Mouse (Mus musculus) ES-E14 (cell line): ENCODE data around the gene Pard3. TPM values are rescaled to one million over a fixed set of nuclear protein-coding genes. Genes with fewer than 3 reads are reported as not detected.
A peak's percentile ranks its signal among the peaks of the same experiment; 100 is the strongest.

ENCODE experiments used
- DNase-seq: peaks from one replicate; pipeline ENCODE4 v3.0.0-alpha.2; 2013; ENCODE audit warnings: low read depth, low spot score
- H3K27ac ChIP-seq: 2 replicates; pipeline ENCODE4 v1.5.1; 2012; ENCODE audit warnings: low read depth, mild to moderate bottlenecking, low read length, moderate library complexity, mixed read lengths; ENCODE audit not compliant: poor library complexity, insufficient read depth, severe bottlenecking
- H3K36me3 ChIP-seq: 2 replicates; pipeline ENCODE4 v1.6.1; 2012; ENCODE audit warnings: mild to moderate bottlenecking, low read length, moderate library complexity, mixed read lengths; ENCODE audit not compliant: control insufficient read depth, poor library complexity, insufficient read depth, severe bottlenecking
- H3K4me1 ChIP-seq, 2 experiments: fragments of 150-350 bp in 1 of 2; sonication (generic) in 1 of 2; 2 replicates each; pipeline ENCODE4 v1.6.1; 2012; ENCODE audit warnings: low read length in 2 of 2, mild to moderate bottlenecking in 1 of 2, mixed read lengths in 1 of 2; ENCODE audit not compliant: control insufficient read depth in 2 of 2, insufficient read depth in 2 of 2, poor library complexity in 1 of 2
- H3K4me3 ChIP-seq, 2 experiments: fragments of 150-350 bp in 1 of 2; sonication (generic) in 1 of 2; 2 replicates each; pipeline ENCODE4 v1.5.1; 2012; ENCODE audit warnings: low read length in 2 of 2, low read depth in 1 of 2, mild to moderate bottlenecking in 1 of 2, mixed read lengths in 1 of 2; ENCODE audit not compliant: insufficient read depth in 1 of 2, poor library complexity in 1 of 2, severe bottlenecking in 1 of 2
- H3K9ac ChIP-seq: 2 replicates; pipeline ENCODE4 v1.6.1; 2012; ENCODE audit warnings: low read depth, mild to moderate bottlenecking, low read length, mixed read lengths; ENCODE audit not compliant: poor library complexity, insufficient read depth, severe bottlenecking
- H3K9me3 ChIP-seq: fragments of 150-350 bp; sonication (generic); 2 replicates; pipeline ENCODE4 v1.6.1; 2012; ENCODE audit warnings: low read depth, mild to moderate bottlenecking, low read length; ENCODE audit not compliant: control insufficient read depth, insufficient read depth
- CHD2 ChIP-seq: IDR thresholded peaks from 2 replicates; pipeline ENCODE4 v1.6.1; 2014; ENCODE audit warnings: mild to moderate bottlenecking, low read depth, low read length, inconsistent platforms
- HCFC1 ChIP-seq: IDR thresholded peaks from 2 replicates; pipeline ENCODE4 v1.6.1; 2012; ENCODE audit warnings: low read length, inconsistent platforms, borderline replicate concordance; ENCODE audit not compliant: insufficient read depth
- MAFK ChIP-seq: IDR thresholded peaks from 2 replicates; pipeline ENCODE4 v1.6.1; 2014; ENCODE audit warnings: mild to moderate bottlenecking, low read depth, low read length, inconsistent platforms; ENCODE audit not compliant: insufficient read depth
- ZC3H11A ChIP-seq: IDR thresholded peaks from 2 replicates; pipeline ENCODE4 v1.6.1; 2012; ENCODE audit warnings: low read depth, mild to moderate bottlenecking, inconsistent platforms, low read length, borderline replicate concordance
- ZNF384 ChIP-seq: IDR thresholded peaks from 2 replicates; pipeline ENCODE4 v1.6.1; 2012; ENCODE audit warnings: low read depth, low read length, inconsistent platforms
- in situ Hi-C, 2 experiments: fragments of 600-800 bp; cut with MboI; formaldehyde crosslinking; loops; one replicate each; pipeline ENCODE4 v1.15.1; 2025; ENCODE audit warnings: low sequenced_read_pairs in 2 of 2, inconsistent platforms in 1 of 2; ENCODE audit not compliant: unreplicated experiment in 2 of 2
- total RNA-seq: library from RNA; depleted of rRNA; stranded (reverse); fragments of 300-350 nt; gene quantifications from 2 replicates; pipeline ENCODE4 v1.2.3, GENCODE M21; 2012

Gene Pard3
- total RNA-seq, 1 experiment, result 30.2 TPM

GRCm38 (mm10) chr8:127338183-127338582 is 274.5 kb downstream of the Pard3 start:
- TF ChIP-seq HCFC1 (no peak), CHD2 (no peak), MAFK (no peak), ZC3H11A (no peak), ZNF384 (no peak)
- no peaks in the 10 kb centered on the region for H3K9me3 ChIP-seq
- H3K4me3 ChIP-seq, result no peak overlapping the region
- no peak for DNase-seq
- peaks cover 0 to 2% of the 10 kb centered on the region in 2 experiments; a peak in 1 of 4 replicates for H3K4me1 ChIP-seq
- H3K27ac ChIP-seq, result no peak overlapping the region
- H3K9ac ChIP-seq, result no peak overlapping the region
- in situ Hi-C loops, result loop anchor here in 1 of 2 experiments (25.0 kb wide), 1 partner anchor 1024 kb away; the partner anchor contains the start of gene Nrp1
- no peaks in the 10 kb centered on the region for H3K36me3 ChIP-seq

- no peak for DNase-seq
- Histone ChIP-seq H3K36me3 (no peaks in the 10 kb centered on the region), H3K4me3 (no peak overlapping the region), H3K9me3 (no peaks in the 10 kb centered on the region), H3K4me1 (peaks cover 0 to 7% of the 10 kb centered on the region in 2 experiments; a peak in 2 of 4 replicates), H3K27ac (no peak overlapping the region), H3K9ac (no peak overlapping the region)
- TF ChIP-seq HCFC1 (no peak), MAFK (no peak), CHD2 (no peak), ZC3H11A (no peak), ZNF384 (no peak)
- in situ Hi-C loops, result loop anchor here in 1 of 2 experiments (25.0 kb wide), 1 partner anchor 1021 kb away; the partner anchor contains the start of gene Nrp1
Observed at GRCm38 (mm10) chr8:127341046-127341445, 277.4 kb downstream of the Pard3 start.

DNA sequence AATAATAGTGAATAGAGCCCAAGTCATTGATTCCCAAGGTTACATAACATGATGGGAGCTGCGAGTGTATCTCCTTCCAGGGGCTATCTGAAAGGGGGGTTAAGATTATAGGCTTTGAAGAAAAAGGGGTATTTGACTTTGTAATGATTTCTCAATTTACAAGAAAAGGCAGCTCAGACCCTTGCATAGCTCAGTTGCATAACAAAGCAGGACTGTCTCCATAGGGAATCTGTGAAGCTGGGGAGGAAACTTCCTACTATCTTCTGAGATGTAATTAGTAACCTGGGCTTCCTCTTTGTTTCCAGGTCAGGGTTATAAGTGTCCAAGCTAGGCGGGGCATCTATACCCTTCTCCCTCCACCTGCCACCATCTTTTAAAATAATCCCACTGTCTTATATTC is 279.4 kb downstream of the Pard3 start:
- 0 out of 2 replicates have a peak, but pooled peaks have one; percentile 5 for TF ChIP-seq CHD2
- no peak for TF ChIP-seq MAFK
- peaks cover 0 to 7% of the 10 kb centered on the region in 2 experiments; a peak in 2 of 4 replicates for H3K4me1 ChIP-seq
- H3K4me3 ChIP-seq, result no peak overlapping the region
- DNase-seq, result peak; percentile 40
- no peaks in the 10 kb centered on the region for H3K36me3 ChIP-seq
- H3K9me3 ChIP-seq, result no peaks in the 10 kb centered on the region
- no peak overlapping the region for H3K9ac ChIP-seq
- in situ Hi-C loops, result loop anchor here in 1 of 2 experiments (25.0 kb wide), 1 partner anchor 1019 kb away; the partner anchor contains the start of gene Nrp1
- H3K27ac ChIP-seq, result no peak overlapping the region

DNA sequence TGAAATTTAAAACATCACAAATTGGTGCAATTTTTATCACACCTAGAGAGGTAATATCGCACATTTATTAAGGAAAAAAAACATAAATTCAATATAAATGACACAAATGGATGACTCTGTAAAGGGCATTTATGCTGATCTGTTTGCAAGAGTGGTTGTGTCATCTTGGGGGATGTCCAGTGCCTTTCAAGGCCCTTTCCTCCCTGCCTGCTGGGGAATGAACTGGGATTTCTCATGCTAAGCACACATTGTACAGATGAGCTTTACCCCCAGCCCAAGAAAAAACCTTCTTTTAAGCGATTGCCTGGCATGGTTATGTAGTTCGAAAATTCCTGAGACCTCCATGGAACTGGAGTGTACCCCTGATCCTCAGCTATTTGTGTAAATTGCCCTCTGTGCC is 280.7 kb downstream of the Pard3 start:
- Histone ChIP-seq H3K36me3 (no peaks in the 10 kb centered on the region), H3K9ac (no peak overlapping the region), H3K4me3 (no peak overlapping the region), H3K9me3 (no peaks in the 10 kb centered on the region), H3K27ac (no peak overlapping the region), H3K4me1 (peaks cover 0 to 7% of the 10 kb centered on the region in 2 experiments; a peak in 2 of 4 replicates)
- in situ Hi-C loops, result loop anchor here in 1 of 2 experiments (25.0 kb wide), 1 partner anchor 1018 kb away; the partner anchor contains the start of gene Nrp1
- TF ChIP-seq CHD2, result no peak
- no peak for TF ChIP-seq HCFC1
- no peak for TF ChIP-seq MAFK
- TF ChIP-seq ZNF384, result no peak
- no peak for TF ChIP-seq ZC3H11A
- DNase-seq, result no peak

DNA sequence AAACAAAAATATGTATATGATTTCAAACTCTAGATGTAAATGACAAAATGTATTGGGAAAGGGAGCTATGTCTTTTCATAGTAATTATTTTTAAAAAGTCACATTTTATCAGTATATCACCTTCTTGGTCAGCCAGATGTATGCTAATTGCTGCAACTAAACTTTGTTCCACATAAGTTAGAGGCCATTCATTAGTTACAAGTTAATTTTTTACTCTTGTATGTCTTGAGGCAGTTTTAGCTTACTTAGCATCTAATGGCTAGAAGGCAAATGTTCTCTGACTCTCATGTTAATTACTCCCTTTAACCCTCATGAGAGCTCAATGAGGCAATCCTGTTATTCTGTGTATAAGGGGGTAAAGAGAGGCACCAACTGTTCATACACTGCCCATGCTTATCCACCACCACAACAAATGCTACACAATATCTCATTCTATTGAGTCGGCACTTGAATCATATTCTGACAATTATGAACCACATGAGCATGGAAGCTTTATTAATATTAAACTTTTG is 282.3 kb downstream of the Pard3 start:
- in situ Hi-C loops, result loop anchor here in 1 of 2 experiments (25.0 kb wide), 1 partner anchor 1016 kb away; the partner anchor contains the start of gene Nrp1
- H3K27ac ChIP-seq, result no peak overlapping the region
- TF ChIP-seq ZC3H11A (no peak), ZNF384 (no peak), MAFK (no peak), HCFC1 (no peak), CHD2 (no peak)
- peaks cover 0 to 7% of the 10 kb centered on the region in 2 experiments; a peak in 2 of 4 replicates for H3K4me1 ChIP-seq
- H3K9ac ChIP-seq, result no peak overlapping the region
- no peak overlapping the region for H3K4me3 ChIP-seq
- H3K36me3 ChIP-seq, result no peaks in the 10 kb centered on the region
- H3K9me3 ChIP-seq, result no peaks in the 10 kb centered on the region
- no peak for DNase-seq
